Mouse (Mus musculus): ENCODE results near the gene 1700013H16Rik. TPM values are rescaled to one million over a fixed set of nuclear protein-coding genes. Genes with fewer than 3 reads are reported as not detected.

1700013H16Rik gene
- 110 TPM for polyA plus RNA-seq (2014; fragmentation: Illumina TruSeq; extraction: RNeasy Lipid Tissue Mini Kit (QIAGEN cat#74804); ENCODE audit: low read depth, low replicate concordance)

DNA sequence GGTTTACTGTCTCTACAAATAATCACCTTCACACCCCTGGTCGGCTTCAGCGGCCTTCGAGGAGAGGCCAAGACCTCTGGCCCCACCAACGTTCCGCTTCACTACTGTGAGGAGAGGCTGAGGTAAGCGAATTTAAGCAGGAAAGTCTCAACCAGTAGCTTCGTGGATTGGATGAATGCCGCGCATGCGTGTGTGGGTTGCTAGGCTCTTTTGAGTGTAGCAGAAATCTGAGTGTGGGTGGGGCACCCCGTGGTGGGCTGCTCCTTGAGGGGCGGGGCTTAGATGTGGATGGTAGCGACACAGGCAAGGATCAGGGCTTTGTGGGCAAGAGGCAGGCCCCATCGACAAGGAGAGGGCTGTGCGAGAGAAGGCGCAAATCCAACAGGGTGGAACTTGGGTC lies at the start of gene 1700013H16Rik:
TSS of gene 1700013H16Rik (minus strand) at position 96 of the 400 bp plus-strand sequence.

DNA sequence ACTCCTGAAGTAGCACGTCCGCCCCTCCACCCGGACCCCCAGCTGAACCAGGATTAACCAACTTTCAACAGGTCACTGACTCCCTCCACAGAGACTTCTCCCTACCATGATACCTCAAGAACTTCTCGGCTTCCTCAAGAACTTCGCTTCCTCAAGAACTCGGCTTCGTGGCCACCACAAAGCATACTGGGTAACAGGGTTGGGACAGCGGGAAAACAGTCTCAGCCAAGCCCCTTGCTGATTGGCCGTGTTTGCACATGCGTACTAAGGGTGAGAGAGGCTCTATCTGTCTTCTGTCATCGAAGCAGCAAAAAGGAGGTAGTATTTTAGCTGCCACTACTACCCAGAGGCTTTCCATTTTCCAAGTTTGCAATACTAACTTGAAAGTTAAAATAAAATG lies 39.9 kb upstream of the 1700013H16Rik start, which contains the start of gene Xlr:
TSS of gene Xlr (minus strand) at position 188 of the 400 bp plus-strand sequence.

DNA sequence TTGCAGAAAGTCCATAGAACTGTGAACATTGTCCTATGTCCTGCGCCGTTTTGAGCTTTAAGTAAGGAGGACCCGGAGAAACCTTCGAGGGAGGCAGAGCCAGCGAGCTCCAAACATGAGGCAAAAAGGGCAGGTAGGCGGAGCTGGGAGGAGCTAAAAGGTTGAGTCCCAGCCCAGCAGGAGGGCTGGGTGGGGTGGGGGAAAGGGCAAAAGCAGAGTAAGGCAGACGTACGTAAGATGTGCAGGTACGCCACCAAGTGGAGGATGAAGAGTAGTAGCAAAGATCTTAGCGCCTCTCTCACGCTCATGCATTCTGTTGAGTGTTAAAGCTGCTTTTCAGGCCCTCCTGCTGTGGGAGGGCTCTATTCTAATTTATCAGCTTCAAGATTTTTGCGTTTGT lies 18.6 kb upstream of the 1700013H16Rik start, which contains the start of gene Zfp36l3:
TSS of gene Zfp36l3 (minus strand) at position 119 of the 400 bp plus-strand sequence.

DNA sequence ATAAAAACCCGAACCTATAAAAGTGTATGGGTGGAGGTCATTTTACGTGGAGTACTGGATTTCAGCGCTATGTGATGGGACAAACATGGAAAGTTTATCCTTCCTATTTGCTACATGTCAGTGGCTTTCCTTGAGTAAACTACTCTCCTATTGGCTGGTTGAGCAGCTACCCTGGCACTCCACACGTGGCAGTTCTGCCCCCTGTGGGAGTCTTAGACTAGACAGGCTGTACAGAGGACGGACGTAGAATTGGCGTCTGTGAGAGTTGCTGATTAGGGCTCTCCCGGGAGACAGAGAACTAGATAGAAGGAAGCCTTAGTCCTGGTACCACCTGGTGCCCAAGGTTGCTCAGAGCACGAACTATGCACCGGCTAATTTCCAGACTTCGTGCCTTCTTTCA lies 33.0 kb downstream of the 1700013H16Rik start, which contains the start of gene 4930502E18Rik:
TSS of gene 4930502E18Rik (plus strand) at position 231 of the 400 bp plus-strand sequence.

Other genes starting within 250 kb of the 1700013H16Rik start
- not detected for gene Rtl8c, start 149.8 kb downstream of the 1700013H16Rik start, polyA plus RNA-seq (2014; fragmentation: Illumina TruSeq; extraction: RNeasy Lipid Tissue Mini Kit (QIAGEN cat#74804); ENCODE audit: low read depth, low replicate concordance)
- 12.2 TPM for gene Gm14597, start 148.9 kb downstream of the 1700013H16Rik start, polyA plus RNA-seq (2014; fragmentation: Illumina TruSeq; extraction: RNeasy Lipid Tissue Mini Kit (QIAGEN cat#74804); ENCODE audit: low read depth, low replicate concordance)
- gene Rtl8a, start 114.1 kb downstream of the 1700013H16Rik start, polyA plus RNA-seq (2014; fragmentation: Illumina TruSeq; extraction: RNeasy Lipid Tissue Mini Kit (QIAGEN cat#74804); ENCODE audit: low read depth, low replicate concordance) = 0.99 TPM
- gene Rtl8b, start 87.4 kb downstream of the 1700013H16Rik start, polyA plus RNA-seq (2014; fragmentation: Illumina TruSeq; extraction: RNeasy Lipid Tissue Mini Kit (QIAGEN cat#74804); ENCODE audit: low read depth, low replicate concordance) = 0.42 TPM
- 20.7 TPM for gene 4930502E18Rik, start 33.0 kb downstream of the 1700013H16Rik start, polyA plus RNA-seq (2014; fragmentation: Illumina TruSeq; extraction: RNeasy Lipid Tissue Mini Kit (QIAGEN cat#74804); ENCODE audit: low read depth, low replicate concordance)
- not detected for gene Zfp36l3, start 18.6 kb upstream of the 1700013H16Rik start, polyA plus RNA-seq (2014; fragmentation: Illumina TruSeq; extraction: RNeasy Lipid Tissue Mini Kit (QIAGEN cat#74804); ENCODE audit: low read depth, low replicate concordance)
- gene Xlr, start 39.9 kb upstream of the 1700013H16Rik start, polyA plus RNA-seq (2014; fragmentation: Illumina TruSeq; extraction: RNeasy Lipid Tissue Mini Kit (QIAGEN cat#74804); ENCODE audit: low read depth, low replicate concordance) = 10.5 TPM

Measured in testis, adult 10 weeks (tissue).